Comparison of ENCODE assay signal across 13 mouse cellular contexts in genomic region chr2:5007107-5007506, GRCm38 (mm10).
"Had no signal": no experiment of that assay in that cellular context is flagged by ENCODE, and none has a peak within 500 bp of the region (broad histone marks: within the 10 kb centered on the region; RNA-seq: fewer than 3 reads in every experiment).

No protein-coding gene starts in this region.

- DNase-seq: gastrocnemius, adult 2 months; gastrocnemius, postnatal 10 days; gastrocnemius, postnatal 25 days; heart, adult 18-20 months; heart, postnatal 10 days; heart, postnatal 4 days; kidney, adult 18-20 months; kidney, adult 8-10 months; kidney, postnatal 10 days; kidney, postnatal 25 days; kidney, postnatal 4 days; liver; liver, embryonic 13.5 days had no signal
